Mouse (Mus musculus): ENCODE results near the gene Cyp46a1. TPM values are rescaled to one million over a fixed set of nuclear protein-coding genes. Genes with fewer than 3 reads are reported as not detected.

Gene Cyp46a1
- polyA plus RNA-seq, 1 experiment from 2014 or later = 6.5 TPM

- peak overlapping the region; percentile 98 for H3K4me2 ChIP-seq
- H3K4me1 ChIP-seq = peaks cover 29% of the 10 kb centered on the region
- H3K27ac ChIP-seq (replicated peaks) = peak overlapping the region; percentile 43; the same call in 1 of the 2 replicates
- peak overlapping the region; percentile 72 for H3K9ac ChIP-seq
- ATAC-seq (ENCODE audit: extremely low read depth, insufficient number of reproducible peaks, low FRiP score, low TSS enrichment) = no peak
- H3K27me3 ChIP-seq (replicated peaks) = peaks cover 72% of the 10 kb centered on the region
- no peaks in the 10 kb centered on the region for H3K9me3 ChIP-seq
- peak overlapping the region; percentile 69 for H3K4me3 ChIP-seq
- H3K36me3 ChIP-seq = no peaks in the 10 kb centered on the region
- WGBS = under 1% methylated on average over 22 of the region's 22 CpGs
Measured at GRCm38 (mm10) chr12:108333481-108333882, 699 bp upstream of the Cyp46a1 start.

GRCm38 (mm10) chr12:108334529-108334928 lies 348 bp downstream of the Cyp46a1 start:
- Histone ChIP-seq H3K4me2 (peak overlapping the region; percentile 98), H3K27me3 (replicated peaks) (peaks cover 69% of the 10 kb centered on the region), H3K9ac (peak overlapping the region; percentile 86), H3K36me3 (no peaks in the 10 kb centered on the region), H3K4me3 (peak overlapping the region; percentile 69), H3K27ac (replicated peaks) (peak overlapping the region; percentile 82), H3K9me3 (no peaks in the 10 kb centered on the region), H3K4me1 (peaks cover 32% of the 10 kb centered on the region)
- no peak for ATAC-seq (ENCODE audit: extremely low read depth, insufficient number of reproducible peaks, low FRiP score, low TSS enrichment)
- 1% methylated on average over 32 of the region's 32 CpGs for WGBS

- no peaks in the 10 kb centered on the region for H3K9me3 ChIP-seq
- no peak overlapping the region for H3K4me3 ChIP-seq
- no peak for ATAC-seq (ENCODE audit: extremely low read depth, insufficient number of reproducible peaks, low FRiP score, low TSS enrichment)
- 17% methylated on average over 14 of the region's 14 CpGs for WGBS
- H3K36me3 ChIP-seq = no peaks in the 10 kb centered on the region
- peak overlapping the region; percentile 40; the same call in 1 of the 2 replicates for H3K9ac ChIP-seq
- peaks cover 73% of the 10 kb centered on the region for H3K27me3 ChIP-seq (replicated peaks)
- H3K4me2 ChIP-seq = no peak overlapping the region
- H3K27ac ChIP-seq (replicated peaks) = no peak overlapping the region
- H3K4me1 ChIP-seq = peaks cover 13% of the 10 kb centered on the region
Measured at GRCm38 (mm10) chr12:108338572-108339190, 4.5 kb downstream of the Cyp46a1 start.

GRCm38 (mm10) chr12:108348151-108348550 lies 14.0 kb downstream of the Cyp46a1 start:
- Histone ChIP-seq H3K4me1 (peaks cover 8% of the 10 kb centered on the region; the same call in 1 of the 2 replicates), H3K27ac (replicated peaks) (no peak overlapping the region), H3K4me3 (no peak overlapping the region), H3K9ac (no peak overlapping the region), H3K36me3 (no peaks in the 10 kb centered on the region), H3K4me2 (no peak overlapping the region), H3K9me3 (no peaks in the 10 kb centered on the region), H3K27me3 (replicated peaks) (peaks cover 51% of the 10 kb centered on the region)
- ATAC-seq (ENCODE audit: extremely low read depth, insufficient number of reproducible peaks, low FRiP score, low TSS enrichment) = no peak
- whole genome bisulfite sequencing = 68% methylated on average over 8 of the region's 8 CpGs

GRCm38 (mm10) chr12:108349026-108349425 lies 14.8 kb downstream of the Cyp46a1 start:
- H3K9ac ChIP-seq = no peak overlapping the region
- H3K27me3 ChIP-seq (replicated peaks) = peaks cover 60% of the 10 kb centered on the region
- H3K36me3 ChIP-seq = no peaks in the 10 kb centered on the region
- H3K4me1 ChIP-seq = peaks cover 10% of the 10 kb centered on the region; the same call in 1 of the 2 replicates
- H3K4me2 ChIP-seq = no peak overlapping the region
- WGBS = 62% methylated on average over 5 of the region's 5 CpGs
- H3K27ac ChIP-seq (replicated peaks) = no peak overlapping the region
- H3K9me3 ChIP-seq = no peaks in the 10 kb centered on the region
- no peak for ATAC-seq (ENCODE audit: extremely low read depth, insufficient number of reproducible peaks, low FRiP score, low TSS enrichment)
- no peak overlapping the region for H3K4me3 ChIP-seq

- ATAC-seq (ENCODE audit: extremely low read depth, insufficient number of reproducible peaks, low FRiP score, low TSS enrichment) = no peak
- 77% methylated on average over 10 of the region's 10 CpGs for WGBS
- H3K27me3 ChIP-seq (replicated peaks) = peaks cover 67% of the 10 kb centered on the region
- no peak overlapping the region for H3K27ac ChIP-seq (replicated peaks)
- H3K9ac ChIP-seq = no peak overlapping the region
- peaks cover 10% of the 10 kb centered on the region; the same call in 1 of the 2 replicates for H3K4me1 ChIP-seq
- no peak overlapping the region for H3K4me3 ChIP-seq
- no peak overlapping the region for H3K4me2 ChIP-seq
- H3K9me3 ChIP-seq = no peaks in the 10 kb centered on the region
- no peaks in the 10 kb centered on the region for H3K36me3 ChIP-seq
Measured at GRCm38 (mm10) chr12:108350931-108351330, 16.8 kb downstream of the Cyp46a1 start.

GRCm38 (mm10) chr12:108352371-108353136 lies 18.4 kb downstream of the Cyp46a1 start:
- WGBS = 9% methylated on average over 35 of the region's 35 CpGs
- H3K4me3 ChIP-seq = peak overlapping the region; percentile 35

GRCm38 (mm10) chr12:108354284-108354683 lies 20.1 kb downstream of the Cyp46a1 start:
- no peak for ATAC-seq (ENCODE audit: extremely low read depth, insufficient number of reproducible peaks, low FRiP score, low TSS enrichment)
- no peak overlapping the region for H3K27ac ChIP-seq (replicated peaks)
- no peaks in the 10 kb centered on the region for H3K36me3 ChIP-seq
- WGBS = 67% methylated on average over 2 of the region's 2 CpGs
- no peaks in the 10 kb centered on the region for H3K9me3 ChIP-seq
- no peak overlapping the region for H3K4me3 ChIP-seq
- H3K4me2 ChIP-seq = no peak overlapping the region
- no peak overlapping the region for H3K9ac ChIP-seq
- peaks cover 55% of the 10 kb centered on the region for H3K27me3 ChIP-seq (replicated peaks)
- peaks cover 10% of the 10 kb centered on the region; the same call in 1 of the 2 replicates for H3K4me1 ChIP-seq

More at GRCm38 (mm10) chr12:108352371-108353136, 18.4 kb downstream of the Cyp46a1 start:
- Histone ChIP-seq H3K27me3 (replicated peaks) (peaks cover 67% of the 10 kb centered on the region), H3K9me3 (no peaks in the 10 kb centered on the region), H3K36me3 (no peaks in the 10 kb centered on the region), H3K27ac (replicated peaks) (no peak overlapping the region), H3K4me1 (peaks cover 10% of the 10 kb centered on the region; the same call in 1 of the 2 replicates), H3K9ac (peak overlapping the region; percentile 12; the same call in 1 of the 2 replicates), H3K4me2 (peak overlapping the region; percentile 60)
- ATAC-seq (ENCODE audit: extremely low read depth, insufficient number of reproducible peaks, low FRiP score, low TSS enrichment) = no peak

- Histone ChIP-seq H3K4me3 (no peak overlapping the region), H3K9ac (no peak overlapping the region), H3K4me1 (peaks cover 10% of the 10 kb centered on the region; the same call in 1 of the 2 replicates), H3K9me3 (no peaks in the 10 kb centered on the region), H3K36me3 (no peaks in the 10 kb centered on the region), H3K27me3 (replicated peaks) (peaks cover 45% of the 10 kb centered on the region), H3K27ac (replicated peaks) (no peak overlapping the region), H3K4me2 (no peak overlapping the region)
- no peak for ATAC-seq (ENCODE audit: extremely low read depth, insufficient number of reproducible peaks, low FRiP score, low TSS enrichment)
- WGBS = 83% methylated on average over 1 of the region's 1 CpGs
Measured at GRCm38 (mm10) chr12:108355271-108355670, 21.1 kb downstream of the Cyp46a1 start.

GRCm38 (mm10) chr12:108355986-108356385 lies 21.8 kb downstream of the Cyp46a1 start:
- Histone ChIP-seq H3K4me2 (no peak overlapping the region), H3K27ac (replicated peaks) (no peak overlapping the region), H3K36me3 (no peaks in the 10 kb centered on the region), H3K9ac (no peak overlapping the region), H3K27me3 (replicated peaks) (peaks cover 38% of the 10 kb centered on the region), H3K4me1 (peaks cover 10% of the 10 kb centered on the region; the same call in 1 of the 2 replicates), H3K9me3 (no peaks in the 10 kb centered on the region), H3K4me3 (no peak overlapping the region)
- no peak for ATAC-seq (ENCODE audit: extremely low read depth, insufficient number of reproducible peaks, low FRiP score, low TSS enrichment)

- 4% methylated on average over 5 of the region's 5 CpGs for WGBS
Measured at GRCm38 (mm10) chr12:108363796-108364195, 29.6 kb downstream of the Cyp46a1 start.

More at GRCm38 (mm10) chr12:108363796-108364195, 29.6 kb downstream of the Cyp46a1 start:
- Histone ChIP-seq H3K27me3 (replicated peaks) (no peaks in the 10 kb centered on the region), H3K27ac (replicated peaks) (no peak overlapping the region), H3K4me2 (no peak overlapping the region), H3K4me3 (no peak overlapping the region), H3K4me1 (peaks cover 19% of the 10 kb centered on the region), H3K36me3 (no peaks in the 10 kb centered on the region), H3K9me3 (no peaks in the 10 kb centered on the region), H3K9ac (no peak overlapping the region)
- peak; percentile 31; the same call in 1 of the 2 replicates for ATAC-seq (ENCODE audit: extremely low read depth, insufficient number of reproducible peaks, low FRiP score, low TSS enrichment)

All from heart, embryonic 13.5 days (tissue).